Mouse (Mus musculus) myocyte (in vitro differentiated cells): Measurements from ENCODE around the gene Vegfb.
A peak's percentile ranks its signal among the peaks of the same experiment; 100 is the strongest.

Experiments
- CEBPB ChIP-seq: IDR thresholded peaks from 2 replicates; pipeline ENCODE4 v1.6.1; 2011; ENCODE audit warnings: mild to moderate bottlenecking, moderate library complexity; ENCODE audit not compliant: poor library complexity, insufficient read depth, severe bottlenecking
- E2F4 ChIP-seq: IDR thresholded peaks from one replicate; pipeline ENCODE4 v1.6.1; 2011; ENCODE audit warnings: mild to moderate bottlenecking, control low read depth, moderate library complexity; ENCODE audit not compliant: insufficient read depth
- MAX ChIP-seq: IDR thresholded peaks from one replicate; pipeline ENCODE4 v1.6.1; 2011; ENCODE audit warnings: low read depth, mild to moderate bottlenecking, control low read depth
- MYOD1 ChIP-seq, 3 experiments: IDR thresholded peaks; one replicate each; pipeline ENCODE4 v1.6.1; 2011; ENCODE audit warnings: control low read depth in 2 of 3, low read depth in 2 of 3, mild to moderate bottlenecking in 2 of 3, moderate library complexity in 1 of 3; ENCODE audit not compliant: insufficient read length in 2 of 3, control insufficient read depth in 1 of 3
- MYOG ChIP-seq, 3 experiments: IDR thresholded peaks; one replicate each; pipeline ENCODE4 v1.6.1; 2011; ENCODE audit warnings: control low read depth in 2 of 3, low read depth in 2 of 3, mild to moderate bottlenecking in 2 of 3; ENCODE audit not compliant: insufficient read length in 2 of 3, control insufficient read depth in 1 of 3, insufficient read depth in 1 of 3
- POLR2A ChIP-seq: IDR thresholded peaks from one replicate; pipeline ENCODE4 v1.6.1; 2011; ENCODE audit warnings: low read depth, mild to moderate bottlenecking, control low read depth, moderate library complexity; ENCODE audit not compliant: insufficient read length
- POLR2AphosphoS2 ChIP-seq: IDR thresholded peaks from one replicate; pipeline ENCODE4 v1.6.1; 2011; ENCODE audit warnings: low read depth, control low read depth; ENCODE audit not compliant: insufficient read length
- REST ChIP-seq: IDR thresholded peaks from one replicate; pipeline ENCODE4 v1.6.1; 2011; ENCODE audit warnings: mild to moderate bottlenecking, control low read depth, moderate library complexity; ENCODE audit not compliant: insufficient read depth, insufficient read length
- SRF ChIP-seq: IDR thresholded peaks from one replicate; pipeline ENCODE4 v1.6.1; 2011; ENCODE audit warnings: low read depth; ENCODE audit not compliant: control insufficient read depth, insufficient read length
- TCF12 ChIP-seq: IDR thresholded peaks from one replicate; pipeline ENCODE4 v1.6.1; 2011; ENCODE audit warnings: mild to moderate bottlenecking, control low read depth; ENCODE audit not compliant: poor library complexity, insufficient read depth, severe bottlenecking
- TCF3 ChIP-seq: IDR thresholded peaks from one replicate; pipeline ENCODE4 v1.6.1; 2011; ENCODE audit warnings: low read depth, control low read depth; ENCODE audit not compliant: insufficient read length
- USF1 ChIP-seq: IDR thresholded peaks from one replicate; pipeline ENCODE4 v1.6.1; 2011; ENCODE audit warnings: low read depth, mild to moderate bottlenecking, control low read depth, moderate library complexity

- TF ChIP-seq MAX (no peak), POLR2A (peak; percentile 14), TCF12 (no peak), MYOG (IDR thresholded peaks at IDR 0.05; ENCODE audit: control insufficient read depth in 1 of 3, insufficient read depth in 1 of 3, insufficient read length in 2 of 3, low read depth in 2 of 3) (peak in 1 of 3 experiments; percentile 6), USF1 (no peak), E2F4 (no peak), REST (no peak), POLR2AphosphoS2 (peak; percentile 6), MYOD1 (IDR thresholded peaks at IDR 0.05; ENCODE audit: control insufficient read depth in 1 of 3, insufficient read length in 2 of 3, low read depth in 2 of 3) (no peak), CEBPB (no peak), TCF3 (no peak), SRF (no peak)
Observed at GRCm38 (mm10) chr19:6952712-6953037, 34.8 kb downstream of the Vegfb start.
